Mouse (Mus musculus) liver, adult 2 months (tissue): Measurements from ENCODE around the gene Ttn.

Source experiments
- CTCF ChIP-seq: fragments of 200-500 bp; IDR thresholded peaks from 2 replicates; pipeline ENCODE4 v1.5.1; 2011; ENCODE audit warnings: low read depth, low read length, control low read depth
- POLR2A ChIP-seq: fragments of 200-500 bp; IDR thresholded peaks from 2 replicates; pipeline ENCODE4 v1.6.1; 2011; ENCODE audit warnings: low read length, control low read depth; ENCODE audit not compliant: insufficient read depth; ENCODE audit errors: extremely low read depth

GRCm38 (mm10) chr2:76686986-76687385, 295.4 kb downstream of the Ttn start:
- TF ChIP-seq CTCF (no peak), POLR2A (no peak)
